Mouse (Mus musculus) ES-E14 (cell line): ENCODE data around the gene Cyth2.

Source experiments
- CHD2 ChIP-seq: IDR thresholded peaks from 2 replicates; pipeline ENCODE4 v1.6.1; 2014; ENCODE audit warnings: mild to moderate bottlenecking, low read depth, low read length, inconsistent platforms
- HCFC1 ChIP-seq: IDR thresholded peaks from 2 replicates; pipeline ENCODE4 v1.6.1; 2012; ENCODE audit warnings: low read length, inconsistent platforms, borderline replicate concordance; ENCODE audit not compliant: insufficient read depth
- MAFK ChIP-seq: IDR thresholded peaks from 2 replicates; pipeline ENCODE4 v1.6.1; 2014; ENCODE audit warnings: mild to moderate bottlenecking, low read depth, low read length, inconsistent platforms; ENCODE audit not compliant: insufficient read depth
- ZNF384 ChIP-seq: IDR thresholded peaks from 2 replicates; pipeline ENCODE4 v1.6.1; 2012; ENCODE audit warnings: low read depth, low read length, inconsistent platforms

- TF ChIP-seq ZNF384 (no peak), MAFK (no peak), HCFC1 (no peak), CHD2 (no peak)
These were observed 16.7 kb upstream of the Cyth2 start for GRCm38 (mm10) chr7:45831128-45831525.
